Mouse (Mus musculus): Measurements from ENCODE around the gene Aldh4a1. TPM values are rescaled to one million over a fixed set of nuclear protein-coding genes. Genes with fewer than 3 reads are reported as not detected.
A peak's percentile ranks its signal among the peaks of the same experiment; 100 is the strongest.

Aldh4a1 gene
- polyA plus RNA-seq (2015; fragmentation: Nextera tagmentation; extraction: Ambion mirVana): 18.8 and 23.2 TPM in 2 replicates

DNA sequence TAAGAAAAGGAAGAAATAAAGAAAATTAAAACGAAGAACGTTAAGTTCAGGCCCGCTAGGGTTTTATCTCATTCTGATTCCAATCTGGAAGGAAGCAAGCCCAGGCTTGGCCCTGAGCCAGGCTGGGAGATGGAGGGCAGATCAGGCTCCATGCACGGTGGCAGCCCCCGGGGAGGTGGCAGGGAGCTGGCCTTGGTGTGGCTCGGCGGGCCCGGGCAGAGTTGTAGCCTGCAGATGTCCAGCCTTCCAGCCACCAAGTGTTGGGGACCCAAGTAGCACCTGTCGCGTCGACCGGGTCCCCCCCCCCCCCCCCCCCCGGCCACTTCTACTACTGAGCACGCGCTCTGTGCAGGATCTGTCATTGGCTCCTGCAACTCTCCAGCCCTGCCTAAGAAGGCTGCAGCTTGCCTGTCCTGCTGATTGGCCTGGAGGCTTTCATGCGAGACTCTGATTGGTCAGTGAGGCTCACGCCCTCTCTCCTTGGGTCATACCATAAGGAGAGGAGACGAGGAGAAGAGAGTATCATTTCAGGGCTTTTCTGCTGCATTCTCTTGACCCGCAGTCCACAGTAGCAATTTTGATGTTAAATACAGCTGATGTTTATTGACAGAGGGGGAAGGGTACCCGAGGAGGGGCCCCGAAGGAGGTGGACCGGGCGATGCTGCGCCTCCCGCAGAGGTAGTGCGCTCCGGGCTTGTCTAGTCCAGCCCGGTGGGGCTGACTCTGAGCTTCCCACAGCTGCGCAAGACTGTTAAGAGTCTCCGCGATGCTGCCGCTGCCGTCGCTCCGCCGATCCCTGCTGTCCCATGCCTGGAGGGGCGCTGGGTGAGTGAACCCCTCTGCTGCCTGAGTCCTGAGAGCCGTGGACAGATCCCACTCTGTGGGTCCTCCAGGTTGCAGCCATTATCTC is at the start of gene Aldh4a1:
Gene Aldh4a1 (plus strand): TSS at position 494 of the 910 bp plus-strand sequence.
- H3K9me3 ChIP-seq: no peaks in the 10 kb centered on the region
- peaks cover 6% of the 10 kb centered on the region for H3K27me3 ChIP-seq (replicated peaks)
- H3K4me2 ChIP-seq: peak within 1 kb of the TSS; percentile 84
- H3K27ac ChIP-seq (replicated peaks): peak within 1 kb of the TSS; percentile 65
- peak; percentile 99 for ATAC-seq (ENCODE audit: extremely low read depth, insufficient number of reproducible peaks, low FRiP score, low TSS enrichment)
- H3K4me3 ChIP-seq: peak within 1 kb of the TSS; percentile 71
- H3K36me3 ChIP-seq: peaks cover 20% of the 10 kb centered on the region
- 0% methylated on average over 36 of the region's 38 CpGs for WGBS
- peaks cover 26% of the 10 kb centered on the region for H3K4me1 ChIP-seq
- peak within 1 kb of the TSS; percentile 85 for H3K9ac ChIP-seq

DNA sequence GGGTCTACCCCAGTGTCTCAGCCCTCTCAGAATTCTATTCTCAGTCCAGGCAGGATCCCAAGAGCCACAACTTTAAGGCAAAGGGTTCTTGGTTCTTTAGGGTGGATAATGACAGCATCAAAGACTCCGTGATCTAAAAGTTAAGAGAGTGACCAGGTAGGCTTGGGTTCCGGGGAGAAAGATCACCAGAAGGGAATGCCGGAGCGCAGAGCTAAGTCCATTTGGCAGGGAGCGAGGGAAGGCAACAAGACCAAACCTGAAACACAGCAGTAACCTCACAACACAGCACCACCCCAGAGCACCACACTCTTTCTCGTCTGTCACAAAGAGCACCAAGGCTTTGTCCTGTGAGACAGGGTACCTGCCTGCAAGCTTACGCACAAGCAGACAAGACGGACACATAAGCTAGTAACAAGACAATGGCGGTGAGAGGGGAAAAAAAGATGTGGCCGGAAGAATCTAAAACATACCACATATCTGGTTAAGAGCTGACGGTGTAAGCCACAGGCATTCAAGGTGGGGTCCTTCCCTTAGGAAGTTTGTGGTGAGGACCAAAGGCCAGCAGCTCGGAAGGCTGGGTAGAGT is 49.6 kb upstream of the Aldh4a1 start:
- Histone ChIP-seq H3K9ac (no peak overlapping the region), H3K27me3 (replicated peaks) (peaks cover 29% of the 10 kb centered on the region; the same call in 1 of the 2 replicates), H3K36me3 (no peaks in the 10 kb centered on the region), H3K4me3 (no peak overlapping the region), H3K4me1 (peaks cover 32% of the 10 kb centered on the region), H3K27ac (replicated peaks) (no peak overlapping the region), H3K9me3 (no peaks in the 10 kb centered on the region), H3K4me2 (no peak overlapping the region; the same call in 1 of the 2 replicates)
- WGBS: 83% methylated on average over 12 of the region's 12 CpGs
- no peak for ATAC-seq (ENCODE audit: extremely low read depth, insufficient number of reproducible peaks, low FRiP score, low TSS enrichment)

DNA sequence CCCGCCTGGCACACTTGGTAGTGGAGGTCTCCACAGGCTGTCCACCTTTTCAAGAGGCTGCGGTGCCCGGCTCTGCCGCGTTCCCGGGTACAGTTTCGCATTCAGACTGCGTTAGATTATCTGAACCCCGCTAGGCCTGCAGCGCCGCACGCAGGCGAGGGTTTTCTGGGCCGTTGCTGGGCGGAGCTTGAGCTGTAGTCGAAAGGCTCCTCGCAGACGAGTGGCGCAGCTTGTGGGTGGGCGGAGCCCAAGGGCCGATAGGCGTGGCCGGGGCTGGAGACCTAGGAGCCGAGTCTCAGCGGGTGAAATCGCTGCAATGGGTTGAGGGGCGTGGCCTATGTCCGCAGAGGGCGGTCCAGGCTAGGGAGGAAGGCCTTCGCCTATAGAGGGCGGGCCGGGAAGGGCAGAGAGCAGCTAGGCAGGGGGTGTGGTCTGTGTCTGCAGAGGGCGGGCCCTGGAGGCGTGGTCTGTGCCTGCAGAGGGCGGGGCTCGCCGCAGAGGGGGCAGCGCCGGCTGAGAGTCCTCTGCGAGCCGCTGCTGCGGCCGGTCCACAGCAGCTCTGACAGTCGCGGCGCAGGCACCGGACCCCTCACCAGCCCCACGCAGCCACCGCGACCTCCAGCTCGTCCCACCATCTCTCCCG is 48.4 kb upstream of the Aldh4a1 start:
- Histone ChIP-seq H3K4me3 (peak overlapping the region; percentile 81), H3K9ac (peak overlapping the region; percentile 92), H3K36me3 (no peaks in the 10 kb centered on the region), H3K4me2 (peak overlapping the region; percentile 78), H3K27ac (replicated peaks) (peak overlapping the region; percentile 86), H3K27me3 (replicated peaks) (peaks cover 19% of the 10 kb centered on the region; the same call in 1 of the 2 replicates), H3K9me3 (no peaks in the 10 kb centered on the region), H3K4me1 (peaks cover 45% of the 10 kb centered on the region)
- ATAC-seq (ENCODE audit: extremely low read depth, insufficient number of reproducible peaks, low FRiP score, low TSS enrichment): peak; percentile 97
- WGBS: under 1% methylated on average over 46 of the region's 52 CpGs

DNA sequence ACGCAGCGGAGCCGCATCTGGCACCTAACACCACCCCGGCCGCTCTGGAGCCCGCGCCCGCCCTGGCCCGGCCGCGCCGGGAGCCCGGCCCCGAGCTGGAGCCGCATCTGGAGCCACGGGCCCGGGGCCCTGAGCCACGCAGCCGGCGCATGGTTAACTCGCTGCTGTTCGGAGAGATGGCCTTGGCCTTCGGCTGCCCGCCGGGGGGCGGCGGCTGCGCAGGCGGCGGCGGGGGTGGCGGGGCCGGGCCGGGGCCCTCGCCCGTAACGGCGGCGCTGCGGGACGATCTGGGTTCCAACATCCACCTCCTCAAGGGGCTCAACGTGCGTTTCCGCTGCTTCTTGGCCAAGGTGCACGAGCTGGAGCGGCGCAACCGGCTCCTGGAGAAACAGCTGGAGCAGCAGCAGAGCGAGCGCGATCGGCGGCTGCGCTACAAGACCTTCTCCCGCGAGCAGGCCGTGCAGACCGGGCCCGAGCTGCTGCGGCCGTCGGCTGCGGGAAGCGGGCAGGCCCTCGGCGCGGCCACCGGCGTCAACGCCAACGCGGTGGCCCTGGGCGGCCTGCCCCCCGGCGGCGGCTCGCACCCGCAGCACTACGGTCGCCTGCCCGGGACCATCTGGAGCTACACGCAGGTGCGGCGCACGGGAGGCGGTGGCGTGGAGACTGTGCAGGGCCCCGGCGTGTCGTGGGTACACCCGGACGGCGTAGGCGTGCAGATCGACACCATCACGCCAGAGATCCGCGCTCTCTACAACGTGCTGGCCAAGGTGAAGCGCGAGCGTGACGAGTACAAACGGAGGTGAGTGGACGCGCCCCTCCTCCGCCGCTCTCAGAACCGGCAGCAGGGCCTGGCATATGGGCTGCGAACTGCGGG is 47.6 kb upstream of the Aldh4a1 start:
- peak overlapping the region; percentile 92 for H3K9ac ChIP-seq
- ATAC-seq (ENCODE audit: extremely low read depth, insufficient number of reproducible peaks, low FRiP score, low TSS enrichment): peak; percentile 5; the same call in 1 of the 2 replicates
- 0 out of 2 replicates have a peak, but pooled peaks cover 12% of the 10 kb centered on the region for H3K27me3 ChIP-seq (replicated peaks)
- H3K36me3 ChIP-seq: no peaks in the 10 kb centered on the region
- H3K4me3 ChIP-seq: peak overlapping the region; percentile 81
- no peaks in the 10 kb centered on the region for H3K9me3 ChIP-seq
- peak overlapping the region; percentile 86 for H3K27ac ChIP-seq (replicated peaks)
- WGBS: under 1% methylated on average over 110 of the region's 111 CpGs
- H3K4me2 ChIP-seq: peak overlapping the region; percentile 78
- peaks cover 52% of the 10 kb centered on the region for H3K4me1 ChIP-seq

DNA sequence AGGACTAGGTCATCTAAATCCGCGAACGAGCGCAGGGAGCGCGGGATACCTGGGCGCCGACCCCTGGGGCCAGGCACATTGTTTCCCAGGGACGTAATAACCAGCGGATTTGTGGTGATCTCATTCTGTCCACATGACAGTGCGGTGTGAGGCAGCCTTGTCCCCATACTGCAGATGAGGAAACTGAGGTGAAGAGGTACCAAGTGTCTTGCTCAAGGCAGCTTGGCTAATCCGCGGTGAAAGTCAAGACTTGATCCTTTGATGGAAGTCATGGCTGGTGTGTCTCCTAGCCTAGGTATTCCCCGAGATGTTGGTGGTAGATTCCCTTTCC is 47.0 kb upstream of the Aldh4a1 start:
- peak overlapping the region; percentile 86 for H3K27ac ChIP-seq (replicated peaks)
- H3K9ac ChIP-seq: peak overlapping the region; percentile 92
- peaks cover 58% of the 10 kb centered on the region for H3K4me1 ChIP-seq
- WGBS: 8% methylated on average over 14 of the region's 14 CpGs
- H3K36me3 ChIP-seq: no peaks in the 10 kb centered on the region
- peak overlapping the region; percentile 78 for H3K4me2 ChIP-seq
- H3K4me3 ChIP-seq: peak overlapping the region; percentile 81
- H3K27me3 ChIP-seq (replicated peaks): 0 out of 2 replicates have a peak, but pooled peaks cover 12% of the 10 kb centered on the region
- no peak for ATAC-seq (ENCODE audit: extremely low read depth, insufficient number of reproducible peaks, low FRiP score, low TSS enrichment)
- H3K9me3 ChIP-seq: no peaks in the 10 kb centered on the region

GRCm38 (mm10) chr4:139576251-139576880 is 46.3 kb upstream of the Aldh4a1 start:
- peak overlapping the region; percentile 78 for H3K4me2 ChIP-seq
- ATAC-seq (ENCODE audit: extremely low read depth, insufficient number of reproducible peaks, low FRiP score, low TSS enrichment): no peak
- H3K27me3 ChIP-seq (replicated peaks): 0 out of 2 replicates have a peak, but pooled peaks cover 12% of the 10 kb centered on the region
- WGBS: 43% methylated on average over 14 of the region's 14 CpGs
- peaks cover 66% of the 10 kb centered on the region for H3K4me1 ChIP-seq
- no peaks in the 10 kb centered on the region for H3K9me3 ChIP-seq
- H3K27ac ChIP-seq (replicated peaks): no peak overlapping the region
- peak overlapping the region; percentile 92 for H3K9ac ChIP-seq
- H3K4me3 ChIP-seq: peak overlapping the region; percentile 81
- no peaks in the 10 kb centered on the region for H3K36me3 ChIP-seq

DNA sequence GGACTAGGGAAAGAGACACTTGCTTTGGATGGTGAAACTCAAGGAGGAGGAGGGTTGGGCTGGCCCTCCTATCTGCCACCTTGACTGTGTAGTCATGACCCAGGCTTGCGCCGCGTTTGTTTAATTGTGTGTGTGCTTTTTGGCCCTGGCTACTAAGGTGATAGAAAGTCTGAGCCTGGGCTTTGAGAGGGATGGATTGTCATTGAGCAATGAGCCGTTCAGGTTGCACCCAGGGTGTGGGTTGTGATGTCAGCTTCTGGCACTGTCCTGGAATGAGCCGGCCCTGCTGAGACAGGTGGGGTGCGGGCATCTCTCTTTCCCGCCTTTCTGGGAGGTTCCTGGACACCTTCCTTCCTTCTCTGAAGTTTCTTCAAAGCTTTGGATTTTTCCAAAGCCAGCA is 45.7 kb upstream of the Aldh4a1 start:
- peak overlapping the region; percentile 92 for H3K9ac ChIP-seq
- no peak for ATAC-seq (ENCODE audit: extremely low read depth, insufficient number of reproducible peaks, low FRiP score, low TSS enrichment)
- H3K4me3 ChIP-seq: peak overlapping the region; percentile 81
- peaks cover 72% of the 10 kb centered on the region for H3K4me1 ChIP-seq
- H3K36me3 ChIP-seq: no peaks in the 10 kb centered on the region
- 72% methylated on average over 7 of the region's 7 CpGs for WGBS
- H3K4me2 ChIP-seq: peak overlapping the region; percentile 78
- H3K27me3 ChIP-seq (replicated peaks): 0 out of 2 replicates have a peak, but pooled peaks cover 6% of the 10 kb centered on the region
- no peak overlapping the region for H3K27ac ChIP-seq (replicated peaks)
- no peaks in the 10 kb centered on the region for H3K9me3 ChIP-seq

GRCm38 (mm10) chr4:139578389-139578788 is 44.3 kb upstream of the Aldh4a1 start:
- H3K27me3 ChIP-seq (replicated peaks): no peaks in the 10 kb centered on the region
- no peaks in the 10 kb centered on the region for H3K36me3 ChIP-seq
- no peak for ATAC-seq (ENCODE audit: extremely low read depth, insufficient number of reproducible peaks, low FRiP score, low TSS enrichment)
- H3K9ac ChIP-seq: peak overlapping the region; percentile 84
- WGBS: 76% methylated on average over 8 of the region's 8 CpGs
- H3K27ac ChIP-seq (replicated peaks): peak overlapping the region; percentile 90; the same call in 1 of the 2 replicates
- H3K4me3 ChIP-seq: peak overlapping the region; percentile 17; the same call in 1 of the 2 replicates
- peak overlapping the region; percentile 78 for H3K4me2 ChIP-seq
- H3K9me3 ChIP-seq: no peaks in the 10 kb centered on the region
- peaks cover 85% of the 10 kb centered on the region for H3K4me1 ChIP-seq

DNA sequence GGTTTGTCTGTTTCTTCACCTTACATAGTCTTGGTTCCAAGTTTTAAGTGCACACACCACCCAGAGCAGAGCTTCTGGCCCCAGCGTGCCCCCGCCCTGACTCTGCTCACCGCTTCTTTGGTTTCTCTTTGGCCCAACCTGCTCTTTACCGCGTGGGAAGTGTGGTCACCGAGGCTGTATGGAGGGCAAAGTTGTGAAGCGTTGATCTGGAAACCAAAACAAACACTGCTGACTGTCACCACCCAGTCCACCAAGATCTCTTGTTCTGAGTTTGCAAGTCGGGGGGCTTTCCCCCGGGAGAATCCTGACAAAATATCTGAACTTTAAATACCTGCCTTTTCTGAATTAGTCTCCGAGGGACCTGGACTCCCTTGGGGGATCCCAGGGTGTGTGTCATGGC is 43.7 kb upstream of the Aldh4a1 start:
- WGBS: 31% methylated on average over 10 of the region's 10 CpGs
- no peaks in the 10 kb centered on the region for H3K9me3 ChIP-seq
- peak overlapping the region; percentile 84 for H3K9ac ChIP-seq
- no peaks in the 10 kb centered on the region for H3K27me3 ChIP-seq (replicated peaks)
- peak overlapping the region; percentile 78 for H3K4me2 ChIP-seq
- no peaks in the 10 kb centered on the region for H3K36me3 ChIP-seq
- peaks cover 85% of the 10 kb centered on the region for H3K4me1 ChIP-seq
- peak overlapping the region; percentile 90 for H3K27ac ChIP-seq (replicated peaks)
- H3K4me3 ChIP-seq: peak overlapping the region; percentile 17
- ATAC-seq (ENCODE audit: extremely low read depth, insufficient number of reproducible peaks, low FRiP score, low TSS enrichment): no peak

DNA sequence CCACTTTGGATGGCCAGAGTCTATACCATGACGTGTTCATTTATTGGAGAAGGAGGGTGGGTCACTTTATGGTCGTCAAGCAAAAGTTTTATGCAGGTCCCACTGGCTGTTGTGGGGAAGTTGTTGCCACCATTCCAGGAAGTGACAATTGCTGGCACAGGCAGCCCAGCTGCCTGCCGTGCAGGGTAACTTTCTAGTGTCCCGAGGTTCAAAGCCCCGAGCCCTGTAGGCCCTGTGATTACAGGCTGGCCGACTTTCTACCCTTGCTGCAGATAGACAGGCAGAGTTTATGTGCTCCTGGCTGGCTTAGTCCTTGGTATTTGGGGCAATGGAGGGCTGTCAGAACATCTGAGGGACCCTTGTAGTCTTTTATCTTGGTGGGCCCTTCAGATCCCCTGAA is 43.2 kb upstream of the Aldh4a1 start:
- H3K9ac ChIP-seq: peak overlapping the region; percentile 84
- no peak for ATAC-seq (ENCODE audit: extremely low read depth, insufficient number of reproducible peaks, low FRiP score, low TSS enrichment)
- H3K4me1 ChIP-seq: peaks cover 88% of the 10 kb centered on the region
- H3K27ac ChIP-seq (replicated peaks): peak overlapping the region; percentile 90
- WGBS: 45% methylated on average over 6 of the region's 6 CpGs
- H3K27me3 ChIP-seq (replicated peaks): no peaks in the 10 kb centered on the region
- H3K36me3 ChIP-seq: no peaks in the 10 kb centered on the region
- H3K4me2 ChIP-seq: peak overlapping the region; percentile 78
- H3K9me3 ChIP-seq: no peaks in the 10 kb centered on the region
- H3K4me3 ChIP-seq: peak overlapping the region; percentile 17; the same call in 1 of the 2 replicates

All from heart, embryonic 13.5 days (tissue).